Mouse (Mus musculus): Measurements from ENCODE around the gene Il17rc. TPM values are rescaled to one million over a fixed set of nuclear protein-coding genes. Genes with fewer than 3 reads are reported as not detected.

The Il17rc gene
- total and polyA plus RNA-seq, 2 experiments from 2014 or later, result 5.2 to 9.0 TPM

DNA sequence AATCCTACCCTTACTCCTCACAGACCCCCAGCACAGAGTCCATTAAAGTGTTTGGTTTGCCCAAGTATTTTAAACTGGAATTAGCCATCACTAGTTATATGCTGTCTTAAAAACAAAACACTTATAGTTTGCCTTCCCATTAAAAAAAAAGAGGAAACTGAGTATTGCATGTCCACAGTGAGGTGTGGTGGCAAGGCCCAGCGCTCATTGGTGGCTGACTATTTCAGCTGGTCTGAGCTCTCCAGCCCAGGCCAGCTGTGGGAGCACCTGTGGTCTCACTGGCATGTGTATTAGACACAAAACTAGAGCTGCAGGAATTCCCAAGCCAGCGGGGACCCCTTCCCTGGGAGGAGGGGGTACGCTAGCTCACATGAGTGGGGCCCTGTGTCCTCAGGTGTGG lies 2.7 kb upstream of the Il17rc start:
- no peak overlapping the region for H3K4me2 ChIP-seq (ENCODE audit: low read depth, low read length)
- no peaks in the 10 kb centered on the region for H3K9me3 ChIP-seq (ENCODE audit: low read length)
- DNase-seq (ENCODE audit: low spot score) (no peak), ATAC-seq (no peak)
- WGBS, result 69% methylated on average over 3 of the region's 3 CpGs
- H3K36me3 ChIP-seq (ENCODE audit: insufficient read depth, low read length), result no peaks in the 10 kb centered on the region
- H3K9ac ChIP-seq (replicated peaks; ENCODE audit: low read length), result no peak overlapping the region
- H3K27me3 ChIP-seq (ENCODE audit: insufficient read depth, low read length), result no peaks in the 10 kb centered on the region; the same call in 1 of the 2 replicates
- no peak overlapping the region for H3K4me3 ChIP-seq (ENCODE audit: low read length)
- H3K4me1 ChIP-seq (ENCODE audit: insufficient read depth, low read length), result peaks cover 9% of the 10 kb centered on the region; the same call in 1 of the 2 replicates
- H3K27ac ChIP-seq, result no peak overlapping the region
- no peak for TF ChIP-seq CTCF (IDR thresholded peaks at IDR 0.05; ENCODE audit: low read depth)

DNA sequence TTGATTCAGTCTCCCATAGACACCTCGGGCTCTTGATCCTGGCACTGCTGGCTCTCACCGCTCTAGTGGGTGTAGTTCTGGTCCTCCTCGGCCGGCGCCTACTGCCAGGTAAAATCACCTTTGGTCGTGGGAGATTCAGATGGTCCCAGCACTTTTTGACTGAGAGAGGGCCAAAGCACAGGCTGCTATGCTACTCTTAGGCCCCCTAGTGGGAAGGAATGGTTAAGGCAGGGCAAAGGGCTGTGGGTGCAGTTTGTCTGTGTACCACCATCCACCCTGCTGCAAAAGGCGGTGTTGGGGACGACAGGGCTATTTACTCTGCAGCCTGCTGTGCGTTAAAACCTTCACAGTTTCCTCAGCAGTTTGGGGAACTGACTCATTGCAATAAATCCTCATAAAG lies 2.2 kb upstream of the Il17rc start:
- no peaks in the 10 kb centered on the region; the same call in 1 of the 2 replicates for H3K27me3 ChIP-seq (ENCODE audit: insufficient read depth, low read length)
- ATAC-seq (peak; percentile 73), DNase-seq (ENCODE audit: low spot score) (peak; percentile 82)
- H3K4me3 ChIP-seq (ENCODE audit: low read length), result peak overlapping the region; percentile 25
- no peaks in the 10 kb centered on the region for H3K9me3 ChIP-seq (ENCODE audit: low read length)
- H3K36me3 ChIP-seq (ENCODE audit: insufficient read depth, low read length), result no peaks in the 10 kb centered on the region
- 14% methylated on average over 9 of the region's 9 CpGs for WGBS
- peak; percentile 80 for TF ChIP-seq CTCF (IDR thresholded peaks at IDR 0.05; ENCODE audit: low read depth)
- peaks cover 9% of the 10 kb centered on the region; the same call in 1 of the 2 replicates for H3K4me1 ChIP-seq (ENCODE audit: insufficient read depth, low read length)
- 0 out of 2 replicates have a peak overlapping the region, but pooled peaks have one; percentile 22 for H3K27ac ChIP-seq
- peak overlapping the region; percentile 55 for H3K4me2 ChIP-seq (ENCODE audit: low read depth, low read length)
- 0 out of 2 replicates have a peak overlapping the region, but pooled peaks have one; percentile 18 for H3K9ac ChIP-seq (replicated peaks; ENCODE audit: low read length)

DNA sequence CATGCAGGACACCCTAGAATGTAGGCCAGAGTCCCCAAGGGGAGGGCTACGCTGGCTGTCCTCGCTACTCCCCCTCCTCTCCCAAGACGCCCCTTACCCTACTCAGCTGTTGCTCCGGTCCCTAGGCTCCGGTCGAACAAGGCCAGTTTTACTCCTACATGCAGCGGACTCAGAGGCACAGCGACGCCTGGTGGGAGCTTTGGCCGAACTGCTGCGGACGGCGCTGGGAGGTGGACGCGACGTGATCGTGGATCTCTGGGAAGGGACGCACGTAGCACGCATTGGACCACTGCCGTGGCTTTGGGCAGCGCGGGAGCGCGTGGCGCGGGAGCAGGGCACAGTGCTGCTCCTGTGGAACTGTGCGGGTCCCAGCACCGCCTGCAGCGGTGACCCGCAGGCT lies 1.8 kb upstream of the Il17rc start:
- H3K4me3 ChIP-seq (ENCODE audit: low read length), result peak overlapping the region; percentile 25
- no peaks in the 10 kb centered on the region; the same call in 1 of the 2 replicates for H3K27me3 ChIP-seq (ENCODE audit: insufficient read depth, low read length)
- ATAC-seq, result peak; percentile 80
- no peaks in the 10 kb centered on the region for H3K9me3 ChIP-seq (ENCODE audit: low read length)
- peak; percentile 78 for TF ChIP-seq CTCF (IDR thresholded peaks at IDR 0.05; ENCODE audit: low read depth)
- 0 out of 2 replicates have a peak overlapping the region, but pooled peaks have one; percentile 22 for H3K27ac ChIP-seq
- H3K4me1 ChIP-seq (ENCODE audit: insufficient read depth, low read length), result peaks cover 9% of the 10 kb centered on the region; the same call in 1 of the 2 replicates
- no peaks in the 10 kb centered on the region for H3K36me3 ChIP-seq (ENCODE audit: insufficient read depth, low read length)
- peak overlapping the region; percentile 55 for H3K4me2 ChIP-seq (ENCODE audit: low read depth, low read length)
- WGBS, result 2% methylated on average over 31 of the region's 31 CpGs
- peak overlapping the region; percentile 18; the same call in 1 of the 2 replicates for H3K9ac ChIP-seq (replicated peaks; ENCODE audit: low read length)
- DNase-seq (ENCODE audit: low spot score), result peak; percentile 84

DNA sequence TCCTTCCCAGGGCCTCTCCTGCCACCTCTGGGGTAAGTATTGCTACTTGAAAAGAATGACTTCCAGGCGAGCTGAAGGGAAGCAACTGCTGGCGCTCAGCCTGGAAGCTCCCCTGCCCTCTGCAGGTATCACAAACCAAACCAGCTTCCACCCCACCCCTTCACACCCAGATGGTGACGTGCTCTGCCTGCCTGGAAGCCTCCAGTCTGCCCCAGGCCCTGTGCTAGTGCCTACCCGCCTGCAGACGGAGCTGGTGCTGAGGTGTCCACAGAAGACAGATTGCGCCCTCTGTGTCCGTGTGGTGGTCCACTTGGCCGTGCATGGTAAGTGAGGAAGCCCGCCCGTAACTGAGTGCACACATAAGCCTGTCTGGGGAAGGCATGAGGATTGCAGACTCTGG lies 834 bp downstream of the Il17rc start:
- Histone ChIP-seq H3K4me3 (ENCODE audit: low read length) (no peak overlapping the region), H3K9ac (replicated peaks; ENCODE audit: low read length) (no peak overlapping the region), H3K36me3 (ENCODE audit: insufficient read depth, low read length) (no peaks in the 10 kb centered on the region), H3K27me3 (ENCODE audit: insufficient read depth, low read length) (no peaks in the 10 kb centered on the region; the same call in 1 of the 2 replicates), H3K27ac (no peak overlapping the region), H3K9me3 (ENCODE audit: low read length) (no peaks in the 10 kb centered on the region), H3K4me2 (ENCODE audit: low read depth, low read length) (no peak overlapping the region), H3K4me1 (ENCODE audit: insufficient read depth, low read length) (0 out of 2 replicates have a peak, but pooled peaks cover 5% of the 10 kb centered on the region)
- no peak for ATAC-seq
- DNase-seq (ENCODE audit: low spot score), result no peak
- TF ChIP-seq CTCF (IDR thresholded peaks at IDR 0.05; ENCODE audit: low read depth), result peak; percentile 21; the same call in 1 of the 2 replicates
- WGBS, result 64% methylated on average over 10 of the region's 10 CpGs

DNA sequence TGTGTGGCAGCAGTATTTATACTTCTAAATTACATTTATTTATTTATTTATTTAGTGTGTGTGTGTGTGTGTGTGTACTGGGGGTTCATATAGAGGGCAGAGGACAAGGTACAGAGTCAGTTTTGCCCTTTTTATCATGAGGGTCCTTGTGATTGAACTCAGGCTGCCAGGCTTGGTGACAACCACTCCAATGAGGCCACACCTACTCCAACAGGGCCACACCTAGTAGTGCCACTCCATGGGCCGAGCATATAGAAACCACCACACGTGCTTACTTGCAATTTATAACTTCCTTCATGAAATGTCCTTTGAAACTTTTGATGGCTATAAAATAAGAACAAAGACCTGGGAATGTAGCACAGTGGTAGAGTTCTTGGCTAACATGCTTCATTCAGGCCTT lies 2.0 kb downstream of the Il17rc start:
- no peak for ATAC-seq
- H3K4me2 ChIP-seq (ENCODE audit: low read depth, low read length), result no peak overlapping the region
- H3K9me3 ChIP-seq (ENCODE audit: low read length), result no peaks in the 10 kb centered on the region
- 0 out of 2 replicates have a peak, but pooled peaks cover 5% of the 10 kb centered on the region for H3K4me1 ChIP-seq (ENCODE audit: insufficient read depth, low read length)
- no peak for DNase-seq (ENCODE audit: low spot score)
- H3K36me3 ChIP-seq (ENCODE audit: insufficient read depth, low read length), result no peaks in the 10 kb centered on the region
- WGBS, result 84% methylated on average over 2 of the region's 2 CpGs
- TF ChIP-seq CTCF (IDR thresholded peaks at IDR 0.05; ENCODE audit: low read depth), result no peak
- no peak overlapping the region for H3K9ac ChIP-seq (replicated peaks; ENCODE audit: low read length)
- no peaks in the 10 kb centered on the region; the same call in 1 of the 2 replicates for H3K27me3 ChIP-seq (ENCODE audit: insufficient read depth, low read length)
- no peak overlapping the region for H3K27ac ChIP-seq
- no peak overlapping the region for H3K4me3 ChIP-seq (ENCODE audit: low read length)

DNA sequence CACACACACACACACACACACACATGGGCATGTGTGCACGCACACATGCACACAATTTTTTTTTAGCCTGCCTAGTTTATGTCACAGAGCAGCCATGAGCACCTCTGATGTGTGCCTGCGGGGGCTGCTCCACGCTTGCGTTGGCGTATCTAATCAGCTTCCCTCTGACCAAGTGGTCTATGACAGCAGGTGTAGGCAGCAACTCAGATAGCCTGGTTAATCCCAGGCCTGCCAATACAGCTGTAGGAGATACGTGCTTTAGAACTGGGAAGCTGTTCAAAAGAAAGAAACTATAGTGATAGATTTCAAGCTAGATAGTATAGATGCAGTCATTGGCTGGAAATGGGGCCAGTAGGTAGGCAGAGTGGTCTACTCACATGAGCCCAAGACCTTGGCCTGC lies 2.5 kb downstream of the Il17rc start:
- H3K4me1 ChIP-seq (ENCODE audit: insufficient read depth, low read length), result 0 out of 2 replicates have a peak, but pooled peaks cover 5% of the 10 kb centered on the region
- DNase-seq (ENCODE audit: low spot score) (no peak), ATAC-seq (no peak)
- no peaks in the 10 kb centered on the region for H3K36me3 ChIP-seq (ENCODE audit: insufficient read depth, low read length)
- H3K27ac ChIP-seq, result no peak overlapping the region
- no peak overlapping the region for H3K4me2 ChIP-seq (ENCODE audit: low read depth, low read length)
- H3K9me3 ChIP-seq (ENCODE audit: low read length), result no peaks in the 10 kb centered on the region
- no peak for TF ChIP-seq CTCF (IDR thresholded peaks at IDR 0.05; ENCODE audit: low read depth)
- no peak overlapping the region for H3K4me3 ChIP-seq (ENCODE audit: low read length)
- H3K27me3 ChIP-seq (ENCODE audit: insufficient read depth, low read length), result no peaks in the 10 kb centered on the region; the same call in 1 of the 2 replicates
- 81% methylated on average over 6 of the region's 6 CpGs for WGBS
- no peak overlapping the region for H3K9ac ChIP-seq (replicated peaks; ENCODE audit: low read length)

DNA sequence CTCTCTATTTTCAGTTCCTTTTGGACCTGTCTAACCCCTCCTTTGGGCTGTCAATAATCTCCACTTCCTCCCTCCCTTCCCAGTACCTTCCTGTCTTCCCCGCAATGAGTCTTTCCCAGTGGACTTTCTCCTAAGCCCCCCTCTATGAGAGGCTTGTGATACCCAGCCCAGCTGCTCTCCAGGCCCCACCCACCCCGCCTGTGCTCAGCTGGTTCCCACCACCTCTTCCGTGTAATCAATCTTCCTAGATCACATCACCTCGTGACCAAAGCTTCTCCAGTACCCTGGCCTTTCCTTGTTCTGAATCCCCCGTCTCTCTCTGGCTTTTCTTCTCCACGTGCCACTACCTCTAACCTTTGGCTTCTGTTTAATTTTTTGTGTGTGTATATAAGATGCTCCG lies 6.1 kb downstream of the Il17rc start:
- Histone ChIP-seq H3K36me3 (ENCODE audit: insufficient read depth, low read length) (no peaks in the 10 kb centered on the region), H3K27me3 (ENCODE audit: insufficient read depth, low read length) (no peaks in the 10 kb centered on the region), H3K4me2 (ENCODE audit: low read depth, low read length) (no peak overlapping the region), H3K9me3 (ENCODE audit: low read length) (no peaks in the 10 kb centered on the region), H3K27ac (no peak overlapping the region), H3K4me3 (ENCODE audit: low read length) (no peak overlapping the region), H3K4me1 (ENCODE audit: insufficient read depth, low read length) (peaks cover 2% of the 10 kb centered on the region; the same call in 1 of the 2 replicates), H3K9ac (replicated peaks; ENCODE audit: low read length) (no peak overlapping the region)
- DNase-seq (ENCODE audit: low spot score), result no peak
- ATAC-seq, result no peak
- TF ChIP-seq CTCF (IDR thresholded peaks at IDR 0.05; ENCODE audit: low read depth), result no peak
- 39% methylated on average over 7 of the region's 7 CpGs for WGBS

All from hindbrain, postnatal 0 days (tissue).